Mouse (Mus musculus): Measurements from ENCODE around the gene Sh3pxd2a.

GRCm38 (mm10) chr19:47441541-47442293 lies 22.5 kb downstream of the Sh3pxd2a start:
- TF ChIP-seq CTCF (conservative IDR thresholded peaks at IDR 0.05; ENCODE audit: insufficient read depth, insufficient read length, low read depth, low read length): no peak
- no peak for TF ChIP-seq POLR2A (IDR thresholded peaks at IDR 0.05; ENCODE audit: low read depth, low read length)
